Mouse (Mus musculus) cortical plate, adult 2 months (tissue): ENCODE results near the gene Olfr9.

ENCODE experiments used
- CTCF ChIP-seq: fragments of 200-500 bp; IDR thresholded peaks from 2 replicates; pipeline ENCODE4 v1.5.1; 2011; ENCODE audit warnings: mild to moderate bottlenecking, control low read depth, low read length; ENCODE audit not compliant: insufficient read depth; ENCODE audit errors: extremely low read depth
- POLR2A ChIP-seq: fragments of 200-500 bp; IDR thresholded peaks from 2 replicates; pipeline ENCODE4 v1.6.1; 2011; ENCODE audit warnings: mild to moderate bottlenecking, low read length, control low read depth; ENCODE audit not compliant: insufficient read depth; ENCODE audit errors: extremely low read depth

GRCm38 (mm10) chr10:129010288-129010841 is 21.1 kb downstream of the Olfr9 start, which contains the start of gene Olfr763:
- no peak for TF ChIP-seq POLR2A
- TF ChIP-seq CTCF = no peak
